Mouse (Mus musculus) liver, postnatal 0 days (tissue): Measurements from ENCODE around the gene Dhx36. TPM values are rescaled to one million over a fixed set of nuclear protein-coding genes. Genes with fewer than 3 reads are reported as not detected.

ENCODE experiments used
- ATAC-seq: fragments of 200-750 bp; cut with Nextera tagmentation; 2 replicates; pipeline ENCODE4 v1.8.0; 2017; ENCODE audit warnings: mild to moderate bottlenecking, moderate library complexity
- DNase-seq: peaks from one replicate; pipeline ENCODE4 v3.0.0-alpha.2; 2016
- H3K27ac ChIP-seq: fragments of 300-500 bp; sonication (generic); 2 replicates; pipeline ENCODE4 v1.5.1; 2014; ENCODE audit warnings: antibody characterized with exemption, moderate library complexity, mild to moderate bottlenecking, low read depth
- H3K27me3 ChIP-seq: fragments of 300-500 bp; sonication (generic); 2 replicates; pipeline ENCODE4 v1.6.1; 2014; ENCODE audit warnings: low read length, control low read depth, mixed read lengths; ENCODE audit not compliant: insufficient read depth
- H3K36me3 ChIP-seq: fragments of 300-500 bp; sonication (generic); replicated peaks from 2 replicates; pipeline ENCODE4 v1.6.1; 2014; ENCODE audit warnings: mild to moderate bottlenecking, control low read depth, low read length, moderate library complexity, mixed read lengths; ENCODE audit not compliant: insufficient read depth
- H3K4me1 ChIP-seq: fragments of 300-500 bp; sonication (generic); 2 replicates; pipeline ENCODE4 v1.6.1; 2014; ENCODE audit warnings: antibody characterized with exemption, mild to moderate bottlenecking, control low read depth; ENCODE audit not compliant: insufficient read depth
- H3K4me2 ChIP-seq: fragments of 300-500 bp; sonication (generic); 2 replicates; pipeline ENCODE4 v1.6.1; 2014; ENCODE audit warnings: low read depth, mild to moderate bottlenecking, low read length, moderate library complexity, mixed read lengths
- H3K4me3 ChIP-seq: fragments of 300-500 bp; sonication (generic); 2 replicates; pipeline ENCODE4 v1.5.1; 2014; ENCODE audit warnings: low read depth, low read length
- H3K9ac ChIP-seq: fragments of 300-500 bp; sonication (generic); replicated peaks from 2 replicates; pipeline ENCODE4 v1.6.1; 2014; ENCODE audit warnings: mild to moderate bottlenecking, moderate library complexity
- H3K9me3 ChIP-seq: fragments of 300-500 bp; sonication (generic); 2 replicates; pipeline ENCODE4 v1.6.1; 2016; ENCODE audit warnings: mild to moderate bottlenecking, control low read depth, low read length, mixed read lengths
- CTCF ChIP-seq: sonication (generic); IDR thresholded peaks from 2 replicates; pipeline ENCODE4 v1.5.1; 2016; ENCODE audit warnings: antibody characterized with exemption, low read depth
- EP300 ChIP-seq: IDR thresholded peaks from 2 replicates; pipeline ENCODE4 v1.6.1; 2016; ENCODE audit warnings: antibody characterized with exemption, low read depth, mild to moderate bottlenecking
- WGBS: fragments of 180-500 bp; shearing (Covaris S2); extraction: QIAGEN DNeasy Blood & Tissue Kit; methylation state at CpG from one replicate; pipeline ENCODE4 v1.1.7; 2014; ENCODE audit not compliant: insufficient replicate concordance; 5-methylcytosine and 5-hydroxymethylcytosine counted together
- polyA plus RNA-seq: library from polyadenylated mRNA; unstranded; fragments of >200 nt; fragmentation: Nextera tagmentation; extraction: Ambion mirVana; gene quantifications from 2 replicates; pipeline ENCODE4 v1.2.1, GENCODE M21; 2015

Dhx36 gene
- polyA plus RNA-seq, 1 experiment from 2014 or later: 12.0 TPM

DNA sequence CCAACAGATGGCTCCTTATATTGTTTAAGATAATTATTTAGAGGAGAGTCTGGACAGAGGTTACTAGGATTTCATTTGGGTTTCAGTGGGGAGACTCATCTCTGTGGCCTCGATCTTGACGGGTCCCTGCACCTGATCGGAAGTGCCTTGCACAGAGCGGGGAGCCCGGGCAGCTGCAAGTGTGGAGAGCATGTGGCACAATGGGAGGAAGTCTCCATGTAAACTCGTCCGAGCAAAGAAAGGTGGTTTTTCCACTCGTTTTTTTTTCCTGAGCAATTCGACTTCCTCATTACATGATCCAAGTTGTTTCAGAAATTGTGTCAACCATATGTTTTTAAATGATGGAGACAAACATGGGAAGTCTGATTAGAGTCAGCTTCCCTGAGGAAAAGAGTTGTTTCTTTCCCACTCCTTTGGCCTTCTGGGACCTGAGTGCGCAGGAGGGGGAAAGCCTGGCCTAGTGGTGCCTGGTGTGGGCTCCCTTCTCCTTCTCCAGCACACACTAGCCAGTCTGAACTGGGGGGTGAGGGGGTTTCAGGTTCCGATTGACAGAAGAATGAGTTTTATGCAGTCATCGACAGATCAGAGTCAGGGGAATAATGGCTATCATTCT, 63.1 kb downstream of the Dhx36 start:
- H3K4me1 ChIP-seq: no peaks in the 10 kb centered on the region
- H3K27me3 ChIP-seq: no peaks in the 10 kb centered on the region
- ATAC-seq (no peak), DNase-seq (no peak)
- H3K9me3 ChIP-seq: no peaks in the 10 kb centered on the region
- TF ChIP-seq CTCF: no peak
- no peak for TF ChIP-seq EP300
- no peak overlapping the region for H3K27ac ChIP-seq
- H3K36me3 ChIP-seq: peaks cover 2% of the 10 kb centered on the region
- no peak overlapping the region for H3K4me3 ChIP-seq
- no peak overlapping the region for H3K4me2 ChIP-seq
- WGBS: 49% methylated on average over 12 of the region's 12 CpGs
- H3K9ac ChIP-seq: no peak overlapping the region

DNA sequence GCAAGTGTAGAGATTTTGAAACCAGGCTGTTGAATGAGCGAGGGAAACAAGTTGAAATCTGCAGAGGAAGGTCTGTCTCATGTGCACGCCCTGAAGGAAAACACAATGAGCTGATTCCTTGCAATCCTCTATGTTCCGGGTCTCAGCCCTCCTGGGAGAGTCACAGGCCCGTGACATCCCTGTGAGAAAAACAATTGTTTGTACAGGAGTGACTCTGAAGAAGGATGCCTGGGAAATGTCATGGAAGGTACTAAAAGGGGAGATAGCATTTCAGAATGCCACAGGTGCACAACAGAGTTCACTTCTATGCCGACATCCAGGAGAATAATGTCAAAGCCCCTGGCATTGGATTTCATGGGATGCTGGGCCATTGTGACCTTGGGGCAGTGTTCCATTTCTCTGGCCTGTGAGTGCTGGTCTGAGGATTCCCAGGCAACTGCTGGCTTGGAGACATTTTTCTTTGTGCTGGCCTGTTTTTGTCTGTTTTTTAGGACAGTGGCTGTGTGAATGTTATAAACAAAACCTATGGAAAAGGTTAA, 66.3 kb downstream of the Dhx36 start:
- no peak for TF ChIP-seq CTCF
- no peak for TF ChIP-seq EP300
- Histone ChIP-seq H3K4me1 (no peaks in the 10 kb centered on the region), H3K9ac (no peak overlapping the region), H3K9me3 (no peaks in the 10 kb centered on the region), H3K4me2 (no peak overlapping the region), H3K4me3 (no peak overlapping the region), H3K36me3 (peaks cover 2% of the 10 kb centered on the region), H3K27ac (no peak overlapping the region), H3K27me3 (no peaks in the 10 kb centered on the region)
- WGBS: 71% methylated on average over 5 of the region's 5 CpGs
- DNase-seq (no peak), ATAC-seq (no peak)

DNA sequence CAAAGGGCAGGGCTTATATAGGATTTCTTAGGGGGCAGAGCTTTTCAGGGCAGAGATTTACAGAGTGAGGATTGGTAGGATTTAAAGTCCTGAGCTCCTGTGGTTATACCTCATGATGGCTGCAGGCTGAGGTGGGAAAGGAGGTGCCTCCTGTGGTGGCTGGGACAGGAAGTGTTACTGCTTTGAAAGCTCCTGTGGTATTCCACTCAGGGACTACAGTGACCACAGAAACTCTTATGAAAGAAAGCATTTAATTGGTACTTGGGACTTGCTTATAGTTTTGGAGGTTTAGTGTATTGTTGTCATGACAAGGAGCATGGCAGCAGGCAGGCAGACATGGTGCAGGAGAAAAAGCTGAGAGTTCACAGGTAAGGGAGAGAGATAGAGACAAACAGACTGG, 70.9 kb downstream of the Dhx36 start:
- peaks cover 2% of the 10 kb centered on the region for H3K36me3 ChIP-seq
- no peaks in the 10 kb centered on the region for H3K27me3 ChIP-seq

DNA sequence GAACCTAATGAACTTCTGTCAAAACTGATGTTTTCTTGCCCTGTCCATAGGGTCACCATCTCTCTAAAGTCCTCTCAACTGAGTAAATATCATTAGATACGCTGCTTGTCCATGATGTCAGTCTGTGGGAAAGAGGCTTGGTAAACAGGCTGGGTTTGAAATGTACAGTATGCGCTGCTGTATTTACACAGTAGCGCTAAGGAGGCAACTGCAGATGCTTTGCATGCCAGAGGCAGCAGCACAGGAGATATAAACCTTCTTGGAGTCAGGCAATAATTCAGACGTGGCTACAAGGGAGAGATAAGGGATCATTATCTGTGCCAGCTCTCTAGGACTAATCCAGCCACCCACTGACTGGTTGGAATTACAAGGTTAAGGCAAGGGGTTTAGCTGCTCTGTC, 73.1 kb downstream of the Dhx36 start:
- Histone ChIP-seq H3K9ac (no peak overlapping the region), H3K4me3 (no peak overlapping the region), H3K27me3 (no peaks in the 10 kb centered on the region), H3K9me3 (no peaks in the 10 kb centered on the region), H3K27ac (no peak overlapping the region), H3K36me3 (no peaks in the 10 kb centered on the region), H3K4me2 (no peak overlapping the region), H3K4me1 (no peaks in the 10 kb centered on the region)
- peak; percentile 23; the same call in 1 of the 2 replicates for ATAC-seq
- 49% methylated on average over 4 of the region's 4 CpGs for WGBS
- TF ChIP-seq EP300 (no peak), CTCF (no peak)
- DNase-seq: no peak

More for the DNA sequence above, 70.9 kb downstream of the Dhx36 start:
- no peak overlapping the region for H3K9ac ChIP-seq
- no peak for ATAC-seq
- H3K4me2 ChIP-seq: no peak overlapping the region
- H3K4me1 ChIP-seq: no peaks in the 10 kb centered on the region
- no peak overlapping the region for H3K27ac ChIP-seq
- TF ChIP-seq EP300: no peak
- no peak for TF ChIP-seq CTCF
- H3K4me3 ChIP-seq: no peak overlapping the region
- no peak for DNase-seq
- H3K9me3 ChIP-seq: no peaks in the 10 kb centered on the region

DNA sequence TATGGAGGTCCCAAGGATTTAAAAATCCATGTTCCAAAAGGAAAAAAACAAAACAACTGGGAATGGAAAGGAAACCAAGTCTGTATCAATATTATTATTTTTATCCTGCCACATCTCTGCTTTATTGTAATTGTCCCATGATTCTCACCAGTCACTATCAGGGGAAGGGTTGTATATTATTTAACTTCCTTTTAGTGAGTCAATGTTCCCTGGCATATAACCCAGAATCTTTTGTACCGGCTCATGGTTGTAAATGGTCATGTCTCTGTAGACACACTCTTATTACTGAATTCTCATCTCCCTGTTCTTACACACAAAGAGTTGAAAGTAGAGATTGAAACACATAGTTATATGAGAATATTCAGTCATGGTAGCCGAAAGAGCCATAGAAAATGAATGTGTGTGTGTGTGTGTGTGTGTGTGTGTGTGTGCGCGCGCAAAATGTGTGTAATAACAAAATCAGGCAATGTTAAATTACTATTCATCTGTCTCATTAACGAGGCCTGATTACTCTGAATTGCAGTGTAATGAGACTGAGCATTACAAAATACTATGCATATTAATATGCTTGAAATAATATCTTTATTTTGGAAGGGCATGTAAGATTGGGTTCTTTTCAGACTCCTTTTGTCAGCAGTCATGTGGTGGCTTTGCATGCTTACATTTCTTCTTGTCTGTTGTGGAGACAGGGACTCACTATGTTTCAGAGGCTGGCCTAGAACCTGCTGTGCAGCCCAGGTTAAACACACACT, 88.2 kb downstream of the Dhx36 start:
- DNase-seq (no peak), ATAC-seq (no peak)
- Histone ChIP-seq H3K4me2 (no peak overlapping the region), H3K36me3 (no peaks in the 10 kb centered on the region; the same call in 1 of the 2 replicates), H3K27me3 (no peaks in the 10 kb centered on the region), H3K27ac (no peak overlapping the region), H3K9me3 (no peaks in the 10 kb centered on the region), H3K9ac (no peak overlapping the region), H3K4me3 (no peak overlapping the region), H3K4me1 (no peaks in the 10 kb centered on the region; the same call in 1 of the 2 replicates)
- 85% methylated on average over 6 of the region's 6 CpGs for WGBS
- no peak for TF ChIP-seq EP300
- no peak for TF ChIP-seq CTCF

Other genes starting within 250 kb of the Dhx36 start
- 1.5 and 2.7 TPM in 2 replicates for gene Arhgef26, start 168.7 kb downstream of the Dhx36 start, polyA plus RNA-seq
- not detected in 2 replicates for gene Gpr149, start 98.1 kb upstream of the Dhx36 start, polyA plus RNA-seq